8 mouse cellular contexts compared by ENCODE assay signal in genomic region chr1:88658290-88658857, GRCm38 (mm10). TPM values are rescaled to one million over a fixed set of nuclear protein-coding genes. Genes with fewer than 3 reads are reported as not detected.
DNase-seq lines count a peak whose midpoint lies in the region; ATAC-seq lines count a peak whose summit lies in the region.

No protein-coding gene starts in this region.

- no peaks in the 10 kb centered on the region for H3K4me1 ChIP-seq in liver, embryonic 11.5 days (replicated peaks; ENCODE audit: control insufficient read depth, insufficient read depth, low read length)
- H3K4me1 ChIP-seq in liver, embryonic 12.5 days, result peaks cover 7% of the 10 kb centered on the region; the same call in 1 of the 2 replicates

- no peak overlapping the region for H3K4me2 ChIP-seq in liver, embryonic 11.5 days
- no peak overlapping the region for H3K4me2 ChIP-seq in liver, embryonic 12.5 days

- no peak for ATAC-seq in liver, embryonic 11.5 days (replicated peaks; ENCODE audit: low FRiP score)
- no peak for ATAC-seq in liver, embryonic 12.5 days

- H3K27me3 ChIP-seq in liver, embryonic 11.5 days (replicated peaks; ENCODE audit: control insufficient read depth, insufficient read depth, low read length), result no peaks in the 10 kb centered on the region
- H3K27me3 ChIP-seq in liver, embryonic 12.5 days (replicated peaks), result no peaks in the 10 kb centered on the region

- H3K9me3 ChIP-seq in liver, embryonic 11.5 days (ENCODE audit: control insufficient read depth, low read length), result no peaks in the 10 kb centered on the region
- no peaks in the 10 kb centered on the region for H3K9me3 ChIP-seq in liver, embryonic 12.5 days (replicated peaks)

- WGBS in liver, embryonic 11.5 days, result 78% methylated on average over 6 of the region's 6 CpGs
- WGBS in liver, embryonic 12.5 days (ENCODE audit: insufficient replicate concordance), result 72% methylated on average over 6 of the region's 6 CpGs

- H3K27ac ChIP-seq in liver, embryonic 11.5 days (ENCODE audit: low read depth, low read length), result no peak overlapping the region
- H3K27ac ChIP-seq in liver, embryonic 12.5 days, result no peak overlapping the region

- DNase-seq in Muller cell, postnatal 12 days (ENCODE audit: inconsistent ontology term), result peak; percentile 85
- peak; percentile 35 for DNase-seq in adipocyte (ENCODE audit: low spot score)
- peak; percentile 48 to 66 for DNase-seq in frontal cortex, adult 2 months (ENCODE audit: extremely low spot score in 1 of 2, low spot score in 1 of 2)
- peak; percentile 29 to 35 for DNase-seq in kidney, postnatal 36 days
- DNase-seq in lung, postnatal 14 days, result peak; percentile 45
- no peak for DNase-seq in liver, embryonic 11.5 days (ENCODE audit: low spot score)
- no peak for DNase-seq in urinary bladder, adult 2 months (ENCODE audit: low spot score)

- H3K9ac ChIP-seq in liver, embryonic 11.5 days (ENCODE audit: low read depth, low read length), result no peak overlapping the region
- H3K9ac ChIP-seq in liver, embryonic 12.5 days, result no peak overlapping the region

- no peak overlapping the region for H3K4me3 ChIP-seq in liver, embryonic 11.5 days (ENCODE audit: low read depth, low read length)
- H3K4me3 ChIP-seq in liver, embryonic 12.5 days, result no peak overlapping the region

- no peaks in the 10 kb centered on the region for H3K36me3 ChIP-seq in liver, embryonic 11.5 days (ENCODE audit: control insufficient read depth, insufficient read depth, low read length)
- H3K36me3 ChIP-seq in liver, embryonic 12.5 days, result no peaks in the 10 kb centered on the region

RNA-seq across cellular contexts. Expression of gene Arl4c, which starts 43.6 kb away (rescaled TPM):
- polyA plus RNA-seq in frontal cortex, adult 2 months (2012; rRNA removed), result 19.9 and 22.6 TPM in 2 replicates
- 1.7 and 1.9 TPM in 2 replicates for polyA plus RNA-seq in liver, embryonic 11.5 days (2014; fragmentation: Nextera tagmentation; extraction: Ambion mirVana)
- polyA plus RNA-seq in urinary bladder, adult 2 months (2012; rRNA removed), result 5.2 and 6.3 TPM in 2 replicates
- 1.8 and 2.3 TPM in 2 replicates for polyA plus RNA-seq in liver, embryonic 12.5 days (2016; fragmentation: Nextera tagmentation; extraction: Ambion mirVana)

Comparison
In these comparisons a context has a peak if more than half of its experiments do, and no peak if none do; other contexts are left out.
1. DNase-seq: peak in Muller cell, postnatal 12 days (single experiment), adipocyte (single experiment), frontal cortex, adult 2 months (2 of 2), kidney, postnatal 36 days (2 of 2) and lung, postnatal 14 days (single experiment); none in liver, embryonic 11.5 days (single experiment) and urinary bladder, adult 2 months (single experiment).